Mouse (Mus musculus) common myeloid progenitor, adult 5-6 weeks (primary cell): ENCODE data around the gene Wdr17. TPM values are rescaled to one million over a fixed set of nuclear protein-coding genes. Genes with fewer than 3 reads are reported as not detected.
A peak's percentile ranks its signal among the peaks of the same experiment; 100 is the strongest.

Experiments used
- ATAC-seq: replicated peaks from 2 replicates; pipeline ENCODE4 v1.8.0; 2016; ENCODE audit warnings: low read depth, mild to moderate bottlenecking, moderate TSS enrichment, inconsistent platforms; ENCODE audit not compliant: poor library complexity, severe bottlenecking
- total RNA-seq: library from RNA; stranded (forward); fragments of 200-1000, 187-1606 nt; gene quantifications from 2 replicates; pipeline ENCODE4 v1.2.3, GENCODE M21; 2017

The Wdr17 gene
- not detected in 2 replicates for total RNA-seq

DNA sequence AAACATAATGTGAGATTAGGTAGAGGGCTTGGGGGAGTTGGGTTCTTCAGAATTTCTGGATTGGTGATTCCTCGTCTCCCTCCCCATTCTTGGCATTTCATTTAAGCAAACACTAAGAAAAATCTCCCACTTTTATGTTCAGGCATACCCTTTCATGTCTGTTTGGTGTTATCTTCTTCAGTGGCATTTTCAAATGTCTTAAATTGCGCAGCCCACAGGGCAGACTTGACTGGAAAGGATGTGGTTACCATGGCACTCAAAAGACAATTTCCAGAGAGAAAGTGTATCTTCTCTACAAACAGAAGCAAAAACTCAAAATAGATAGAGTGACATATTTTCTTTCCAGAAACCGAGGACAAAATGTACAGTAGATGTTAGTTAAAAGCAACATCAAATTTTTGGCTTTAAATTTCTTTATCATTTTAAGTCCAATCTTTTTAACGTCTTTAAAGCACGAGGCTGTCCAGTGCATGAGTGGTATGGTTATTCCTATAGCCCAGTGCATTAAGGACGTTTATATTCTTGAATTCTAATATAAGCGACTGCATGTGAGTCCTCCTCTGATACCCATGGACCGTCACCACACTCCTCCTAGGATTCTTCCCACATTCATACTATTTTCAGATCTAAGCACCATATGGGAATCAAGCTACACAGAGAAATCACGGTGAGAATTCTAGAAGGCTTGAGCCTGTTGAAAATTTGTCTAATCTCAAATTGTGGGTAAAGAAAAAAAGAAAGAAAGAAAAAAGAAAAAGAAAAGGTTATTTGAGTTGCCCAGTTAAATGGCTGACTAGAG, at the start of gene Wdr17:
Gene Wdr17 (minus strand): TSS at position 198 of the 799 bp plus-strand sequence.
- ATAC-seq: no peak

DNA sequence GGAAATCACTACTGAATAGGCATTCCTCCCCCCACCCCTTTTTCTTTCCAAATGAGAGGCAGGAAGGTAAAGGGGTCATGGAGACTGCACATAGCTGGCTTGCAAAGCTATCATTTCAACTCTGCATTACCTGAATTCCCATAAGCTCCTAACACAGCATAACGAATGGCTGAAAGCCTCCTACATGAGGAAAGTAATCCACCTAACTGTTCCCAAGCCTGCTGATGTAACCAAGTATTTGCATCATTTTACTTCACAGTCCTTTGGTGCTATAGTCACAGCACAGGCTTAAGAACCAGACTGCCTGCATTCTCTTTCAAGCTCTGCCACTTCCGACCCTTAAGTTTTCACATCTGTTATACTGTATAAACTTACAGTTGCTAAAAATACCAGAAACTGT, 45.3 kb upstream of the Wdr17 start:
- no peak for ATAC-seq

DNA sequence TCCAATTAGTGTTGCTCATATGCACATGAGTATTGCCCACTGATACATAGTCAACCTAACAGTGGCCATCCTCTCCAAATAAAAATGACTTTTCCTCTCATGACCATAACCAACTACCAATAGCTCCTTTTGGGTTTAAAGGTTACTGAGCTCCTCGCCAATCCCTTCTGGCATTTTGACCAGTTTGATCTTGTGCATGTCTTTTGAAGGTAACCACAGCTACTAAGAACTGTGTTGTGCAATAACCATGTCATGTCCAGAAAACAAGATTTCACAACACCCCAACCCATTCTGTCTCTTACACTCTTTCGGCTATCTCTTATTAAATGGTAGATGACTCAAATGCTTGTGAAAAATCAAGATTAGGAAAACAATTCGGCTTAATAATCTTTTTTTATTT, 38.0 kb upstream of the Wdr17 start:
- no peak for ATAC-seq

DNA sequence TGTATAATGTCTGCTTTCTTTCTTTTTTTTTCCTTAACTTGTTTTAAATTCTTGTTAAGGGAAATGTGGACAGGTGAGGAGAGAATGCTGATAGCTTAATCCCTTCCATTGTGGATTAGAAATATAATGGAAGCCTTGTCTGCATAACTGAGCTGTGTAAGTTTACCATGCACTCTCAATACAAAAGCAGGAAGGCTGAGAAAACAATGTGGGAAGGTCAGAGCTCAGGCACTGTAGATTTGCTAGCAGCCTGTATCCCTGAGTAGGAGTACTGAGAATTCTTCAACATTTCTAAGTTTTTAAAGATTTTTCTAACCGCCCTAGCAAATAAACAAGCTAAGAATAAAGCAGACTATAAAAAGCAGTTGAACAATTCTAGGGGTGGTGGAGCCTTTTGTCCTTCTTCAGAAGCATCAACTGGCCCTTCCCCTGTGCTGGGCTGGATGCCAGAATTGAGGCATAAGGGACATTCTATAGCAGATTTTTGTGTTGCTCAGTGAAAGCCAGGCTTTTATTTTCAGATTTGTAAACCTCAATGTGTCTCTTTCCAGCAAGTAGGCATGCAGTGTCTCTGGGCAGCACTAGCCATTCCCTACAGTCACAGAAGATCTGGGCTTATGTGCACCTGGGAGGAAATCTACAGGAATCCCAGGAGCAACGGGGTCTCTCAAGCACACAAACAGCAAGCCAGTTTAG, 35.3 kb upstream of the Wdr17 start:
- ATAC-seq: no peak

DNA sequence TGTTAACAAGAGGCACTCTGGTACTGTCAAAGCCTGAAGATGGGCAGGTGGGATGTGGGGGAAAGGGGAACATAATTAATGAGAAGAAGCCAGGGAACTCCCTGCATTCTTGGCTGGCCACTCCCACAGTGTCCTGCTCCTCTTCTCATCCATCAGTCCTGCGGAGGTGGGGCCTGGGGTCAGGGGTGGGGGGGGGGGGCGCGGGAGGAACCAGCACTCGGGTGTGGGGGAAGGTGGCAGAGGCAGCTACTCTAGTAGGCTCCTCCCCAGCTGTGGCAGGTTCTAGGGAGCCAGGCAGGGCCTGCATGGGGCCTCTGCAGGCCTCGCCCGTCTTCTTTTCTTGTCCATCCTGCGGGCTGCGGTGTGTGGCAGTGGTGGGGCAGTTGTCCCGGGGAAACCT, 30.7 kb upstream of the Wdr17 start:
- ATAC-seq: no peak

DNA sequence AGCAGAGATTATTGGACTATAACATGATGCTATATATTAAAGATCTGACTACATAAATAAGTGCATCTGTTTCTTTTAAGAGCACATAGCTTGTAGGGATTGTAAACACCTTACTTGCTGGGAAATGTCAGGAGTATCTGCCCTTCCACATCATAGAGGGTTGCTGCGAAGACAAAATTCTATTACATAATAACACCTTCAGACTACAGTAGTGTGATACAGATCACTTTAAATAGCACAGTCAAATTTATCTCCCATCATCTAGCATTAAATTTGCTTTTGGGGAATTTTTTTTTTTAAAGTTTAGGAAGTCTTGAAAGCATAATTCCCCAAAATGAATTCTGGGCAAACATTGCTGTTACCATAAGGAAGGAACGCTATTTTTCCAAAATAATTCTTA, 25.9 kb upstream of the Wdr17 start:
- no peak for ATAC-seq

DNA sequence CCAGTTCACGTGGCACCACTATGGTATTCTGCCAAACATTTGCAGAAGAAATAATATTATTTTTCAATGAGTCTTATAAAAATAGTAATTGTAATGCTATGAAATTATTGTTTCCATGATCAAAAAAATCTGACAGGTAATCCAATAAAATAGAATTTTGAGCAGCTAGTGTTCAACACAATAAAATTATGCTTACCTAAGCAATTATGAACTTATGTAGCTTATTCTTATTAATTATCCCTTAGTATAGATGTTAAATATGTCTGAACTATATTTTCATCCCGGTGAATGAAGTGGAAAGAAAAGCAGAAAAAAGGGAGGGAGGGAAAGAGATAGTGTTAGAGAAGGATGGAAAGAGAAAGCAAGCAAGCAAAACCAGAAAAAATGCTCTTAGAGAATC, 12.5 kb upstream of the Wdr17 start:
- ATAC-seq: no peak

DNA sequence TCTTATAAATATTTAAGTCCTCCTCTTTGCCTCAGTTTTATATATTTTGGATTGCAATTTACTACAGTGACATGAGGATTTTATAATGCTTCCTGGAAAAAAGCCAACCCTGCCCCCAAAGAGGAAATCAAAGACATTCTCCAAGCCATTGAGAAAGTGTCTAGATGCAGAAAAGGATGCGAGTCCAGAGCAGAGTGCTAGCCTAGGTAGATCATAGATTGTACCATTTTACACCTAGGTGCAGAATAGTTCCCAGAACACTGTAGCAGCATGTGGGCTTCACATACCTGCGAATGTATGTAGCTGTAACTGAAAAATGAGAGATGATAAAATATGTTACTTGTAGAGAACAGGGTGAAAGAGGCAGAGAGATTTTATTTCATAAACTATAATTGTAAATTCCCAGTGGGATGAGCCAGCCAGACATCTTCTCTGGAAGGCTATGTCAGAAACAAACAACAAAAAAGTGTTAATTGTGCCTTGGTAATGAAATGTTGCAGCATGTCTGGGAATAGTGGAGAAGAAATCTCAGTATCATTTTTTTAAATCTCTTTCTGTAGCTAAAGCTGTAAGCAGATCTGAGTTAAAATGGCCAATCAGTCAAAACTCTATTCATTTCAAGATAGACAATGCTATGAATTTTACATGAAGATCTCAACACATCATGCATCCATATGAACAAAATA, 7.8 kb upstream of the Wdr17 start:
- ATAC-seq: no peak

DNA sequence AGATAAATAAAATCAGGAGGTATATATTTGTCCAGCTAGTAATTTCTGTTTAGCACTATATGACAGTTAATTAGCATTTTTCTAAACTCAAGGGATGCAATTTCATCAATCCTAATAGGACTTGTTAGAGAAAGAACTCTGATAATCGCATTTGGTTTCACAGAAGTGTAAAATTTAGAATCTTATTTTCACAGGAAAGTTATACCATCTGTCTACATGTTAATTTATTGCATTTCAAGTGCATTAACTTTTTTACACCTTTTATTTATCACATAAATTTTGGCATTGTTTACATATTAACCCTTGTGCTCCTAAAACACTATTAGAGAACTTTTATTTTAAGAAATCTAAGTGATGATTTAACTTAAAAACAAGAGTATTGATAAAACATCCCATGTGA, 7.2 kb upstream of the Wdr17 start:
- ATAC-seq: no peak

DNA sequence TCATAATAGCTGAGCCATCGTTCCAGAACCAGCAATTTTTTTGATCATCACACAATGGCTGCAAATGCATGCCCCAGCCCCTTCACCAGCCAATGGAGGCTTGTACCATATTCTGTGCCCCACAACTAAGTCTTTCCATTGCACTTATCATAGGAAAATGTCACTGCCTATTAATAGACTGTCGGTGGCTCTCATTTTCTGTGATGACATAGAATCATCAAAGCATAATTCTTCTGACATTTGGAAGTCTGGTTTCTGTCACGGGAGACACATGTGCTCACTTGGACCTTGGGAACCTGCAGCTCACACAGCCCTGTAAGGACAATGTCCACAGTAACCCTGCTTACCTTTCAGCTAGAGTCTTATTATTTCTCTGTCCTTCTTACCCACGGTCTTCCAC, 424 bp downstream of the Wdr17 start:
- no peak for ATAC-seq

DNA sequence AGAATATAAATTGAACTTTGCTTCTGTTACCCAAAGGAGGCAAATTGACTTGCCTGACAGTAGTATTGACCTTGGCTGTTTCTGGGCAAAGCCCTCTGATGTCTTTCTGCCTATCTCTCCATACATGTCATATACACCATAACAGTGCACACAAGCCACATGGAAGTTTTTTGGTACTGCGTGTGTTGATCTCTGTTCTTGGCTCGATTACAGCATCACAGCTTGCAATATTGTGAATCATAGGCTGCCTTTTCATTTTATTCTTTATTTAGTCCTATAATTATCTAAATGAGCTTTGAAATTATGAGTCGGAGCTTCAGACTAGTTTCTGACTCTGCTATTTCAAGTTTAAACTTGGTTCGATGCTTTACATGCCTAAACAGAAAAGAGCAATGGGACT, 10.5 kb downstream of the Wdr17 start:
- no peak for ATAC-seq

DNA sequence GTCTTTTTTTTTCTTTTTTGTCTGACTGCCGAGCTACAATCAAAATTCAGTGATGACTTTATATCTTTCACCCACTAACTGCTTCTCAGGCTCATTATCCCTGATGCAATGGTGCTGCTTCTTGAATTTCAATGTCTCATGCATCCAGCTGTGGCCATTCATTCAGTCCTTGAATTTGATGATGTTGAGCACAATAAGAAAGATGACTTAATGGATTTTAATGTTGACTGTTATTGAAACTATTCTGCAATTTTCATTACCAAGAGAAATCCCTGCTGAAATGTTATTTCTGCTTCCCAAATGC, 22.3 kb downstream of the Wdr17 start:
- no peak for ATAC-seq

DNA sequence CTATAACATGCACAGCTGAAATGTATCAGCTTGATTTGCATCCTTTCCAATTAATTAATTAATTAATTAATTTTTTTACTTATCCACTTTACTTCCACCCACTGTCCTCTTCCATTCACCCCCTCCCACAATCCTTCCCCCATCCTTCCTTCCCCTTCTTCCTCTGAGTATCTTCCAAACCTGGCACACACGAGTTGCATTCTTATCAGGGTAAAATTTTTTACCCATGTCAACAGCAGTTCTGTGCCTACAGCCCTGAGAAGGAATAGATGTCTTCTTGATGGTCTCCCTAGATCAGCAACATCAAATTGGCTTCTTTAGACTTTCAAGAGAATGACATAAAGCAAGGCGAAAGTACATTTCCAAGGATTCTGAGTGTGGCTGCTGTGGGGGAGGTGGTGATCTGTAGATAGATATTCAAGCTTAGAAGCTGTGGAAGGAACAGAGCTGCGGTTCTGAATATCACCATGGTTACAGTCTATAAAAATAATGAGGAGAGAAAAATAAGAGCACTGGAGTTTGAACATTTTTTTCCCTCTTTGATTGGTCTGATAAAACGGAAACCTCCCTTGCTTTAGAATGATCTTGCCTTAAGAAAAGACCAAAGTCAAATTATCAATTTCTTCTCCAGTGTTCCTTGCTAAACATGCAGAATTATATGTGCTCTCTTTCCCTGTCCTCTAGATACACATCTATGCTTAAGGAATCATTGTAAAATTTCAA, 22.8 kb downstream of the Wdr17 start:
- no peak for ATAC-seq

DNA sequence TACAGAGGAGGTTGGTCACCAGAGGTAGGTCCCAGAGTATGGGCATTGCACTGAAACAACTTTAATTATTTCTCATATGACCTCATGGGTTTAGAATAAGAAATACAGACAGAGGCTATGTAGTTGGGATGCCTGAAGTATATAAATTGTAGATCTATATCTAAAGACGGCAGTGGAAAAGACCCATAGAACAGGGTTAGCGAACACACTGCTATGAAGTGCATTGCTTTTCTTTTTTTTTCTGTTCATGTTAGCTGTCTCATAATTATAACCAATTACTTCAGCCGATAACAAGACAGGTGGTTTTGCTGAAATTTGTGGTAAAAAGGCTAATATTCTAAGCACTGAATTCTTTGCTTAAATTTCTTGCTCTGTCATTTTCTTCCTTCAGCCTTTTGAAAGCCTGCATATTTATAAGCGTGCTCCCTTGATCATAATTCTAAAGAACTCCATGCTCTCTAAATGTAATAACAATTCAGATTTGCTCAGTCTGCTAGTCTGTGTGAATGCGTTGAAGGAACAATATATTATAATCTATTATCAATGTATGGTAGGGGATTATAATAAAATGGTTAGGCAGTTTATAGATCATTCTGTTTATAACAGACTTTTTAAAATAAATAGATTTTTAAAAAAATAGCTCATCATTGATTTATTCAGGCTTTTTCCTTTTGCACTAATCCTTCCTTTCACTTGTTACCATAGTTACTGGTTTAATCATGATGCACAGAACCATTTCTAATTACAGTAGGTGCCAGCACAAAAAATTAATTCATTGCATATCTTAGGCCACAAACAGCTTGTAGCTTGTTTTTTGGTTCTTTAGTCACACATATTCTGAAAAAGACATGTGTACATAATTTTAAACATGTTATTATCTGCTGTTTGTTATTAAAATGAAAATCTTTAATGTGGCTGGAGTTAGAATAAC, 50.7 kb downstream of the Wdr17 start:
- no peak for ATAC-seq

DNA sequence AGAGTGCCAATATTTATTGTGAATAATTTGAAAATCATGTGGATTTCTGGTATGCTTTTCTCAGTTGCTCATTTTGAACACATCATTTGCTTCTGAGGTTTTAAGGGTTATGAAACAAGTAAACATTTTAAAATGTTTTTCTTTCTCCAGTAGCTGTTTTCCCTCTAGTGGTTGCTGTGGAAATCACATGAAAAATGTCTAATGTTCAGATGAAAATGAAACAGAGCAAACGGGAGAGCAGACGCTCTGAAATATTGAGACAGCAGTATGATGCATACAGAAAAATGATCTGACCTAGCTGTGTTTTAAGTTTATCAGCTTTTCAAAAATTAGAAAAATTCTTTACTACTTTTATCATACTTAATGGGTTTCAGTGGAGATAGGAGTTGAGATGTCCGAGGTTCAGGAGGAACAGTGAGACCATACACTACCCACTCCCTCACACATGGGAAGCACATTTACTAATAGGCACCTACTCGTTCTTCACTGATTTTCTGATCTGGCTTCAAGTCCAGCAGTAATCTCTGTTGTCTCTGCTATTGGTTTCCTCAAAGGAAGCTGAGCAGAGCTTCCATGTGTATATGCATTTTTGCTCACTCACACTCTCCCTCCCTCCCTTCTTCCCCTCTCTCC, 57.1 kb downstream of the Wdr17 start:
- peak; percentile 77 for ATAC-seq

DNA sequence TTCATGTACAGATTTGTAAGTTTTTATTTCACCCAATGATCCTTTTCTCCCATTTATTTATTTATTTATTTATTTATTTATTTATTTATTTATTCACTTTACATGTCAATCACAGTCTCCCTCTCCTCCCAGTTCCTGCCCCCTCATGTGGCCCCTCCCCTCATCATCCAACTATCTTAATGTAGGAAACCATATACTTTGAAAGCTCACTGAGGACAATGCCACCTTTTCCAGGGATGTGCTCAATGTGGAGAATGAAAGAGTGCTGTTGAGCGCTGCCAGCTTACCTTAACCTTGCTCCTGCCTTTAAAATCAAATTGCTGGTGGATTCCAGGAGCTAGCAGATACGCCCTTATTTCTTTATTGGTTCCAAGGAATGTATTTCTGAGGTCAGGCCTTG, 59.0 kb downstream of the Wdr17 start:
- ATAC-seq: no peak

DNA sequence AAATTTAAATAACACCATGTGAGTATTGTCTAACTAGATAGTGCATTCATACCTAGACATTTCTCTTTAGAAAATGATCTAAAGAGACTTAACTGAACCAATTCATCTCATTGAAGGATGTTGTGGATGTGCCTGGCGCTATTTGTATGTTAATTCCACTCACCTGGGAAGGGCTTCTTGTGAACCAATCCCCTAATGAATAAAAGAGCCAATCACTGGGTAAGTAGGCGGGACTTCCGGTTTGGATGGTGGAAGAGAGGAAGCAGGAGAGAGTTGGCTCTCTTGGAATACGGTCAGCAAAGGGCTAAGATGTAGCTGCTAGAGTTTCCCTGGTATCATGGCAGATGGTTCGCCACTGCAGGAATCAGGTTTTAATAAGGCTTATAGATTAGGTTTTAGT, 64.0 kb downstream of the Wdr17 start:
- no peak for ATAC-seq

DNA sequence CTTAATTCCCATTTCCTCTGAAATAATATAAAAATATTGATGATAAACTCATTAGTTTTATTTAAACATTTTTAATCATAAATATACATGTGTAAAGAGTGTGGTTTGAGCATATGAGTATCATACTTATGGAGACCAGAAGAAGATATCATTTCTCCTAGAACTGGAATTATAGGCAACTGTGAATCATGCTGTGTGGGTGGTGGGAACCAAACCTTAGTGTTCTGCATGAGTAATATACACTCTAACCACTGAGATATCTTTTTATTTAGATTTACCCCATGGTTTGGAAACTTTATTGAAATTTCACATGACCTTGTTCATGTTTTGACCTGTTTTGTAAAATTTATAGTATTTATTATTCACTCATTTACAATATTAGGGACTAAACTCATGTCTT, 68.3 kb downstream of the Wdr17 start:
- ATAC-seq: no peak

DNA sequence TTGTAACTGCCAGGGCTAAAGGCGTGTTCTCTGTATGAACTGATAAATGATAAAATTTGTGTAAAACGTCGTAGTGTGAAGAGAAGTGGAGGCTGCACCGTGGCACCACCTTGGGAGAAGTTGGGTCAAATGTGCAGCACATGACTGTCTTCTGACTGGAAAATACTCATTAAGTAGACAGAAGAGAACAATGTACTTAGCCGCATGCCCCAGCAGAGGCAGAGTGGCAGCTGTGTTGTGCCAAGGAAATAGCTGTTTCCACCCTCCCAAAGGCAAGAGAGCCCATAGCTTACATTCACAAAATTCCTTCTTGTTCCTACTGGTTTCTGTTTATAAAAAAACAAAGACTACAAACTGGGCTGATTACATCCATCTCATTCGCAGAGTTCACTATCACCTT, 78.8 kb downstream of the Wdr17 start:
- ATAC-seq: no peak
